8 mouse cellular contexts compared by ENCODE assay signal in the genomic region with DNA sequence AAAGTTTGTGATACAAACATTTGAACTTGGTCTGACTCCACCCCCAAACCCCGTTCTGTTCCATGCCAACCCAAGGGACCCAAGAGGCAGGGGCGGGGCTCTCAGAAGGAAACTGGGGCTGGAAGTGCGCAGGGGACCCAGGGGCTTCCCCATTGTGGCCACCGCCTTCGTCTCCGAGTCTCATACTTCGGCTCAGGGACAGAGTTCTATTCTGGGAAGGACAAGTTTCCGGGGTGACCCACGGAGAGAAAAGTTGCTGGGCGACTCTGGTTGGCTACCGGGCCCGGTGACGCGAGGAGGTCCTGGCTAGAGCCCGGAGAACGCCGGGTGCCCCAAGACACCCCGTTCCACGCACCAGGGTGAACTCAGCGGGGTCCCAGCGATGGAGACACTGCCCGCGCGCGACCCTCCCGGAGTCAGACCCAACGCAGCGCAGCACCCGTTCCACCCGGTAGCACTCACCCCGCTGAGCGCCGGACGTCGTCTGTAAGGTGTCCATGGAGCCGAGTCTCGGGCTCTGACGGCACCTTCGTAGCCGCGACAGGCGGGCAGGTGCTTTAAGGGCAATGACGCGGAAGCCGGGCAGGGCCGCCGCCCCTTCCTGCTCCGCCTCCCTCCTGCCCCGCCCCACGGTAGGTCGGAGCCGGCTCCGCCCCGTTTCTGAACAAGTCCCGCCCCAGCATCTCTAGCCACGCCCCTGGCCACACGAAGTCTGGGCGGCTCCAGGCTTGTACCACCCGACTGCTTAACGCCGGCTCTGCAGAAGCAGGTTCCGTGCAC. TPM values are rescaled to one million over a fixed set of nuclear protein-coding genes. Genes with fewer than 3 reads are reported as not detected.
DNase-seq lines count a peak whose midpoint lies in the region; ATAC-seq and TF ChIP-seq lines count a peak whose summit lies in the region.

Gene Zc3h12a (minus strand): TSS at position 536 of the 780 bp plus-strand sequence.

- no peaks in the 10 kb centered on the region for H3K9me3 ChIP-seq in E14TG2a.4 (ENCODE audit: low read length)
- no peaks in the 10 kb centered on the region for H3K9me3 ChIP-seq in erythroblast, embryonic 14.5 days (ENCODE audit: control insufficient read depth, low read length)
- H3K9me3 ChIP-seq in heart, embryonic 15.5 days (replicated peaks), result no peaks in the 10 kb centered on the region
- no peaks in the 10 kb centered on the region for H3K9me3 ChIP-seq in lung, embryonic 15.5 days

- peaks cover 91% of the 10 kb centered on the region for H3K4me1 ChIP-seq in E14TG2a.4 (replicated peaks; ENCODE audit: low read depth, low read length)
- peaks cover 36% of the 10 kb centered on the region for H3K4me1 ChIP-seq in erythroblast, embryonic 14.5 days (ENCODE audit: control insufficient read depth)
- H3K4me1 ChIP-seq in heart, embryonic 15.5 days (replicated peaks), result peaks cover 44% of the 10 kb centered on the region
- H3K4me1 ChIP-seq in lung, embryonic 15.5 days, result peaks cover 17% of the 10 kb centered on the region
- H3K4me1 ChIP-seq in thymus, adult 2 months (replicated peaks; ENCODE audit: control insufficient read depth, insufficient read depth, low read length), result peaks cover 53% of the 10 kb centered on the region

- under 1% methylated on average over 62 of the region's 62 CpGs for WGBS in heart, embryonic 15.5 days
- under 1% methylated on average over 62 of the region's 62 CpGs for whole genome bisulfite sequencing in lung, embryonic 15.5 days
- WGBS in thymus, adult 2 months, result under 1% methylated on average over 62 of the region's 62 CpGs

- peak within 1 kb of the TSS; percentile 97 for H3K4me2 ChIP-seq in heart, embryonic 15.5 days
- peak within 1 kb of the TSS; percentile 91 for H3K4me2 ChIP-seq in lung, embryonic 15.5 days

- H3K4me3 ChIP-seq in E14TG2a.4 (replicated peaks; ENCODE audit: low read length), result peak within 1 kb of the TSS; percentile 91
- H3K4me3 ChIP-seq in erythroblast, embryonic 14.5 days (replicated peaks), result peak within 1 kb of the TSS; percentile 71
- peak within 1 kb of the TSS; percentile 82 for H3K4me3 ChIP-seq in heart, embryonic 15.5 days
- peak within 1 kb of the TSS; percentile 54 for H3K4me3 ChIP-seq in lung, embryonic 15.5 days
- peak within 1 kb of the TSS; percentile 88 for H3K4me3 ChIP-seq in thymus, adult 2 months (ENCODE audit: control insufficient read depth, insufficient read depth, low read length)

- no peak for TF ChIP-seq CTCF in E14TG2a.4 (conservative IDR thresholded peaks at IDR 0.05; ENCODE audit: low read length)
- 0 out of 2 replicates have a peak, but pooled peaks have one; percentile 25 for TF ChIP-seq CTCF in thymus, adult 2 months (IDR thresholded peaks at IDR 0.05; ENCODE audit: borderline replicate concordance, control insufficient read depth, extremely low read depth, insufficient read depth, low read length, poor library complexity)

- peaks cover 18% of the 10 kb centered on the region for H3K27me3 ChIP-seq in E14TG2a.4 (ENCODE audit: insufficient read depth, low read length)
- peaks cover 8% of the 10 kb centered on the region for H3K27me3 ChIP-seq in erythroblast, embryonic 14.5 days (ENCODE audit: control insufficient read depth)
- no peaks in the 10 kb centered on the region for H3K27me3 ChIP-seq in heart, embryonic 15.5 days
- no peaks in the 10 kb centered on the region for H3K27me3 ChIP-seq in lung, embryonic 15.5 days
- H3K27me3 ChIP-seq in thymus, adult 2 months (ENCODE audit: control insufficient read depth, insufficient read depth, low read length), result no peaks in the 10 kb centered on the region

- peaks cover 41% of the 10 kb centered on the region for H3K36me3 ChIP-seq in E14TG2a.4 (ENCODE audit: insufficient read depth, low read length)
- H3K36me3 ChIP-seq in erythroblast, embryonic 14.5 days (ENCODE audit: control insufficient read depth), result no peaks in the 10 kb centered on the region
- H3K36me3 ChIP-seq in heart, embryonic 15.5 days, result no peaks in the 10 kb centered on the region
- H3K36me3 ChIP-seq in lung, embryonic 15.5 days, result no peaks in the 10 kb centered on the region
- no peaks in the 10 kb centered on the region for H3K36me3 ChIP-seq in thymus, adult 2 months (ENCODE audit: control insufficient read depth, insufficient read depth, low read length)

- ATAC-seq in heart, embryonic 15.5 days (replicated peaks; ENCODE audit: insufficient number of reproducible peaks, insufficient read depth, low FRiP score, low read depth), result peak; percentile 87
- ATAC-seq in lung, embryonic 15.5 days (ENCODE audit: borderline replicate concordance, extremely low read depth, low FRiP score, low TSS enrichment), result peak; percentile 85
- peak; percentile 62 for ATAC-seq in neutrophil, adult 5-6 weeks (ENCODE audit: extremely low read depth, insufficient number of reproducible peaks, low FRiP score, poor library complexity, severe bottlenecking)

- peak; percentile 63 for TF ChIP-seq POLR2A in thymus, adult 2 months (IDR thresholded peaks at IDR 0.05; ENCODE audit: control insufficient read depth, extremely low read depth, insufficient read depth, low read length, poor library complexity)

- DNase-seq in brain, adult 2 months (ENCODE audit: low read depth, low spot score), result peak; percentile 79
- peak; percentile 94 for DNase-seq in kidney, postnatal 14 days
- DNase-seq in thymus, adult 2 months, result peak; percentile 93

- peak within 1 kb of the TSS; percentile 57 for H3K27ac ChIP-seq in heart, embryonic 15.5 days
- no peak within 1 kb of the TSS; the same call in 1 of the 2 replicates for H3K27ac ChIP-seq in lung, embryonic 15.5 days
- H3K27ac ChIP-seq in thymus, adult 2 months (ENCODE audit: control insufficient read depth, insufficient read depth, low read length), result peak within 1 kb of the TSS; percentile 71

- peak within 1 kb of the TSS; percentile 65 for H3K9ac ChIP-seq in heart, embryonic 15.5 days
- H3K9ac ChIP-seq in lung, embryonic 15.5 days, result 0 out of 2 replicates have a peak within 1 kb of the TSS, but pooled peaks have one; percentile 27

RNA-seq across cellular contexts. Expression of gene Zc3h12a, which starts in this region (rescaled TPM):
- polyA plus RNA-seq in erythroblast, embryonic 14.5 days (2012), result 0.13 and 0.19 TPM in 2 replicates
- 0.59 and 0.96 TPM in 2 replicates for polyA plus RNA-seq in heart, embryonic 15.5 days (2015; fragmentation: Nextera tagmentation; extraction: Ambion mirVana)
- polyA plus RNA-seq in lung, embryonic 15.5 days (2015; fragmentation: Nextera tagmentation; extraction: Ambion mirVana), result 0.57 and 0.60 TPM in 2 replicates
- total RNA-seq in neutrophil, adult 5-6 weeks (2017), result 37.3 and 37.8 TPM in 2 replicates
- polyA plus RNA-seq in thymus, adult 2 months (2012; rRNA removed), result 27.4 and 28.7 TPM in 2 replicates

Comparison
In these comparisons a context has a peak if more than half of its experiments do, and no peak if none do; other contexts are left out.
1. RNA of gene Zc3h12a (polyA plus RNA-seq): 27.4 to 28.7 TPM in thymus, adult 2 months; 0.59 to 0.96 TPM in heart, embryonic 15.5 days, 0.57 to 0.60 TPM in lung, embryonic 15.5 days and 0.13 to 0.19 TPM in erythroblast, embryonic 14.5 days; every median in the first group is over 10 times any median in the second.
2. Peak in ATAC-seq, H3K4me3 ChIP-seq, H3K27ac ChIP-seq, H3K9ac ChIP-seq and H3K4me2 ChIP-seq in heart, embryonic 15.5 days; RNA of the gene not detected or under 1 TPM.
3. Peak in ATAC-seq, H3K4me3 ChIP-seq, H3K9ac ChIP-seq and H3K4me2 ChIP-seq in lung, embryonic 15.5 days; RNA of the gene not detected or under 1 TPM.
4. Peak in every context shown above with its lines, with median percentiles within 50 percentile points of each other: H3K4me3 ChIP-seq, DNase-seq and ATAC-seq.